Mouse (Mus musculus): ENCODE measurements around the gene Lrfn5. TPM values are rescaled to one million over a fixed set of nuclear protein-coding genes. Genes with fewer than 3 reads are reported as not detected.

Lrfn5 gene
- under 1 TPM; 0.21 to 0.25 TPM for total RNA-seq (2021)
- long read RNA-seq, experiment 1 = 0 reads
- long read RNA-seq, experiment 2 = 0 reads

GRCm38 (mm10) chr12:61522829-61523370 lies at the start of gene Lrfn5:
Gene Lrfn5 (plus strand): TSS chr12:61523150.
- peak; percentile 29 to 53 for DNase-seq (ENCODE audit: low spot score in 2 of 2)

- peak in 1 of 2 experiments; percentile 8 for DNase-seq (ENCODE audit: low spot score in 2 of 2)
Observed at GRCm38 (mm10) chr12:61521501-61522147, 1.3 kb upstream of the Lrfn5 start.

GRCm38 (mm10) chr12:61522148-61522828 lies 662 bp upstream of the Lrfn5 start:
- DNase-seq (ENCODE audit: low spot score in 2 of 2) = no peak

- DNase-seq (ENCODE audit: low spot score in 2 of 2) = no peak
Observed at GRCm38 (mm10) chr12:61523631-61524182, 757 bp downstream of the Lrfn5 start.

GRCm38 (mm10) chr12:61524183-61524651 lies 1.3 kb downstream of the Lrfn5 start:
- peak in 1 of 2 experiments; percentile 10 for DNase-seq (ENCODE audit: low spot score in 2 of 2)

GRCm38 (mm10) chr12:61526199-61526598 lies 3.2 kb downstream of the Lrfn5 start:
- no peak for DNase-seq (ENCODE audit: low spot score in 2 of 2)

- no peak for DNase-seq (ENCODE audit: low spot score in 2 of 2)
Observed at GRCm38 (mm10) chr12:61579949-61580348, 57.0 kb downstream of the Lrfn5 start.

- no peak for DNase-seq (ENCODE audit: low spot score in 2 of 2)
Observed at GRCm38 (mm10) chr12:61600305-61600704, 77.4 kb downstream of the Lrfn5 start.

- DNase-seq (ENCODE audit: low spot score in 2 of 2) = no peak
Observed at GRCm38 (mm10) chr12:61607871-61608270, 84.9 kb downstream of the Lrfn5 start.

GRCm38 (mm10) chr12:61610081-61610480 lies 87.1 kb downstream of the Lrfn5 start:
- no peak for DNase-seq (ENCODE audit: low spot score in 2 of 2)

- no peak for DNase-seq (ENCODE audit: low spot score in 2 of 2)
Observed at GRCm38 (mm10) chr12:61624532-61624931, 101.6 kb downstream of the Lrfn5 start.

GRCm38 (mm10) chr12:61654380-61654779 lies 131.4 kb downstream of the Lrfn5 start:
- no peak for DNase-seq (ENCODE audit: low spot score in 2 of 2)

GRCm38 (mm10) chr12:61723158-61723557 lies 200.2 kb downstream of the Lrfn5 start:
- DNase-seq (ENCODE audit: low spot score in 2 of 2) = no peak

GRCm38 (mm10) chr12:61807073-61807605 lies 284.2 kb downstream of the Lrfn5 start:
- no peak for DNase-seq (ENCODE audit: low spot score in 2 of 2)

GRCm38 (mm10) chr12:61823601-61824000 lies 300.7 kb downstream of the Lrfn5 start:
- DNase-seq (ENCODE audit: low spot score in 2 of 2) = no peak

- no peak for DNase-seq (ENCODE audit: low spot score in 2 of 2)
Observed at GRCm38 (mm10) chr12:61826311-61826710, 303.4 kb downstream of the Lrfn5 start.

GRCm38 (mm10) chr12:61842599-61843291 lies 319.8 kb downstream of the Lrfn5 start:
- no peak for DNase-seq (ENCODE audit: low spot score in 2 of 2)

- DNase-seq (ENCODE audit: low spot score in 2 of 2) = no peak
Observed at GRCm38 (mm10) chr12:61854183-61854582, 331.2 kb downstream of the Lrfn5 start.
